Mouse (Mus musculus): ENCODE data around the gene Nps. TPM values are rescaled to one million over a fixed set of nuclear protein-coding genes. Genes with fewer than 3 reads are reported as not detected.

The Nps gene
- polyA plus RNA-seq (2021; fragmentation: Nextera tagmentation): not detected in 2 replicates
- long read RNA-seq, experiment 1: 0 reads
- long read RNA-seq, experiment 2: 0 reads

DNA sequence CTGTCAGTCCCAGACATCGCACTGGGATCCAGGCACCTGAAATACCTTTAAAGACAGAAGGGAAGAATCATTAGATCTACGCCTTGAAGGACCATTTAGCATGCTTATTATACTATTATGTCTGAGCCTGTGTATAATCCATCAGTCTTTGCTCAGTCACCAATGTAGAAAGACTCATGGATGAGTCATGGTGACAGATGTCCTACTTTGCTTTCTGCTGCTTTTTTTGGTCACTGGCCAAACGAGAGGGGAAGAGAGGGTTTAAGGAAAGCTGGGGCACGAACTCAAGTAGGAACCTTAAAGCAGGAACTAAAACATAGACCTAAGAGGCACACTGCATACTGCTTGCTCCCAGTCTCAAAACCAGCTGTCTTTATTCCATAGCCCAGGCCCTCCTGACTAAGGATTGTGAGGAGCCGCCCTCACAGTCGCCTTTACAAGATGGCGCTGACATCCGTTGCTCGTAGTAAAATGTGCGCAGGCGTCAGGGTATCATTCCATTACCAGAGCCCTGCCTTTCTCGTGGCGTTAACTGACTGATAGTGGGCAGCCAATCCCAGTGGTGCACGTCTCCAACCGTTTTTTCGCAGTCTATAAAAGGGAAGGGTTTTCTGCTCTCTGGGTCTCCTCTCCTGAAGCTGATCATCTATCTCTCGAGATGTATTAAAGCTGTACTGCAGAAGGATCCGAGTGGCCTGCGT, at the start of gene Nps:
Nps (plus strand) TSS at position 651 of the 701 bp plus-strand sequence.

Other genes starting within 250 kb of the Nps start
- not detected in 2 replicates for gene Foxi2, start 151.6 kb downstream of the Nps start, polyA plus RNA-seq (2021; fragmentation: Nextera tagmentation)